Mouse (Mus musculus) induced T-regulatory cell, adult 2 months (primary cell): Measurements from ENCODE around the gene 1700021F07Rik.

Experiments
- DNase-seq: peaks from one replicate; pipeline ENCODE4 v3.0.0-alpha.2; 2012; ENCODE audit warnings: low read depth

The 1700021F07Rik gene

GRCm38 (mm10) chr2:173522376-173522775 is at the start of gene 1700021F07Rik:
TSS of gene 1700021F07Rik (plus strand) at chr2:173522586.
- DNase-seq = no peak

GRCm38 (mm10) chr2:173473233-173473632 is 49.2 kb upstream of the 1700021F07Rik start:
- no peak for DNase-seq

GRCm38 (mm10) chr2:173479050-173479449 is 43.3 kb upstream of the 1700021F07Rik start:
- DNase-seq = no peak

- DNase-seq = no peak
These were observed 37.9 kb upstream of the 1700021F07Rik start for GRCm38 (mm10) chr2:173484486-173484885.

- no peak for DNase-seq
These were observed 22.8 kb upstream of the 1700021F07Rik start for GRCm38 (mm10) chr2:173499612-173500011.

- DNase-seq = no peak
These were observed 8.4 kb upstream of the 1700021F07Rik start for GRCm38 (mm10) chr2:173513977-173514376.

GRCm38 (mm10) chr2:173515186-173515585 is 7.2 kb upstream of the 1700021F07Rik start:
- DNase-seq = no peak

- DNase-seq = no peak
These were observed 6.1 kb upstream of the 1700021F07Rik start for GRCm38 (mm10) chr2:173516150-173516855.

- DNase-seq = no peak
These were observed 6.1 kb downstream of the 1700021F07Rik start for GRCm38 (mm10) chr2:173528493-173528892.

GRCm38 (mm10) chr2:173532711-173533462 is 10.5 kb downstream of the 1700021F07Rik start:
- no peak for DNase-seq

- peak; percentile 74 for DNase-seq
These were observed 12.2 kb downstream of the 1700021F07Rik start for GRCm38 (mm10) chr2:173534581-173534980.

GRCm38 (mm10) chr2:173535390-173535789 is 13.0 kb downstream of the 1700021F07Rik start:
- DNase-seq = no peak

- DNase-seq = no peak
These were observed 13.5 kb downstream of the 1700021F07Rik start for GRCm38 (mm10) chr2:173535886-173536285.

- DNase-seq = no peak
These were observed 17.4 kb downstream of the 1700021F07Rik start for GRCm38 (mm10) chr2:173539781-173540180.

- DNase-seq = no peak
These were observed 19.4 kb downstream of the 1700021F07Rik start for GRCm38 (mm10) chr2:173541748-173542147.

- DNase-seq = no peak
These were observed 20.3 kb downstream of the 1700021F07Rik start for GRCm38 (mm10) chr2:173542716-173543115.

- DNase-seq = peak; percentile 88
These were observed 23.8 kb downstream of the 1700021F07Rik start for GRCm38 (mm10) chr2:173545992-173546703.

- no peak for DNase-seq
These were observed 26.9 kb downstream of the 1700021F07Rik start for GRCm38 (mm10) chr2:173549236-173549635.

- DNase-seq = no peak
These were observed 28.3 kb downstream of the 1700021F07Rik start for GRCm38 (mm10) chr2:173550681-173551080.

- DNase-seq = peak; percentile 77
These were observed 31.5 kb downstream of the 1700021F07Rik start for GRCm38 (mm10) chr2:173553863-173554262.

GRCm38 (mm10) chr2:173558754-173559396 is 36.5 kb downstream of the 1700021F07Rik start:
- no peak for DNase-seq

- peak; percentile 71 for DNase-seq
These were observed 39.6 kb downstream of the 1700021F07Rik start for GRCm38 (mm10) chr2:173561851-173562442.
